Mouse (Mus musculus): Measurements from ENCODE around the gene 4930562C15Rik. TPM values are rescaled to one million over a fixed set of nuclear protein-coding genes. Genes with fewer than 3 reads are reported as not detected.

4930562C15Rik gene
- polyA plus RNA-seq, 1 experiment, result not detected

- Histone ChIP-seq H3K27me3 (replicated peaks; ENCODE audit: control insufficient read depth, insufficient read depth, low read length) (no peaks in the 10 kb centered on the region), H3K36me3 (ENCODE audit: control insufficient read depth, insufficient read depth, low read length) (no peaks in the 10 kb centered on the region), H3K4me1 (ENCODE audit: control insufficient read depth, insufficient read depth, low read length) (no peaks in the 10 kb centered on the region), H3K27ac (ENCODE audit: insufficient read depth, low read depth, low read length) (no peak overlapping the region), H3K4me3 (ENCODE audit: insufficient read depth, low read depth, low read length) (no peak overlapping the region)
- TF ChIP-seq POLR2A (IDR thresholded peaks at IDR 0.05; ENCODE audit: low read depth, low read length), result no peak
- TF ChIP-seq CTCF (conservative IDR thresholded peaks at IDR 0.05; ENCODE audit: insufficient read depth, insufficient read length, low read depth, low read length), result no peak
- no peak for DNase-seq
- 81% methylated on average over 3 of the region's 3 CpGs for WGBS
Observed at GRCm38 (mm10) chr16:4839552-4839951, 4.3 kb downstream of the 4930562C15Rik start.

GRCm38 (mm10) chr16:4840231-4840630 lies 5.0 kb downstream of the 4930562C15Rik start:
- no peak for TF ChIP-seq CTCF (conservative IDR thresholded peaks at IDR 0.05; ENCODE audit: insufficient read depth, insufficient read length, low read depth, low read length)
- no peak for TF ChIP-seq POLR2A (IDR thresholded peaks at IDR 0.05; ENCODE audit: low read depth, low read length)

GRCm38 (mm10) chr16:4847041-4847440 lies 11.8 kb downstream of the 4930562C15Rik start:
- H3K27me3 ChIP-seq (replicated peaks; ENCODE audit: control insufficient read depth, insufficient read depth, low read length), result no peaks in the 10 kb centered on the region
- DNase-seq, result no peak
- H3K27ac ChIP-seq (ENCODE audit: insufficient read depth, low read depth, low read length), result no peak overlapping the region
- no peak overlapping the region for H3K4me3 ChIP-seq (ENCODE audit: insufficient read depth, low read depth, low read length)
- no peaks in the 10 kb centered on the region for H3K4me1 ChIP-seq (ENCODE audit: control insufficient read depth, insufficient read depth, low read length)
- WGBS, result 74% methylated on average over 3 of the region's 3 CpGs
- H3K36me3 ChIP-seq (ENCODE audit: control insufficient read depth, insufficient read depth, low read length), result no peaks in the 10 kb centered on the region
- TF ChIP-seq CTCF (conservative IDR thresholded peaks at IDR 0.05; ENCODE audit: insufficient read depth, insufficient read length, low read depth, low read length), result no peak
- TF ChIP-seq POLR2A (IDR thresholded peaks at IDR 0.05; ENCODE audit: low read depth, low read length), result no peak

More at GRCm38 (mm10) chr16:4840231-4840630, 5.0 kb downstream of the 4930562C15Rik start:
- no peak overlapping the region for H3K27ac ChIP-seq (ENCODE audit: insufficient read depth, low read depth, low read length)
- no peak overlapping the region for H3K4me3 ChIP-seq (ENCODE audit: insufficient read depth, low read depth, low read length)
- no peaks in the 10 kb centered on the region for H3K4me1 ChIP-seq (ENCODE audit: control insufficient read depth, insufficient read depth, low read length)
- H3K27me3 ChIP-seq (replicated peaks; ENCODE audit: control insufficient read depth, insufficient read depth, low read length), result no peaks in the 10 kb centered on the region
- no peak for DNase-seq
- 81% methylated on average over 8 of the region's 8 CpGs for WGBS
- no peaks in the 10 kb centered on the region for H3K36me3 ChIP-seq (ENCODE audit: control insufficient read depth, insufficient read depth, low read length)

GRCm38 (mm10) chr16:4848090-4848489 lies 12.9 kb downstream of the 4930562C15Rik start:
- Histone ChIP-seq H3K4me3 (ENCODE audit: insufficient read depth, low read depth, low read length) (no peak overlapping the region), H3K27ac (ENCODE audit: insufficient read depth, low read depth, low read length) (no peak overlapping the region), H3K4me1 (ENCODE audit: control insufficient read depth, insufficient read depth, low read length) (no peaks in the 10 kb centered on the region), H3K27me3 (replicated peaks; ENCODE audit: control insufficient read depth, insufficient read depth, low read length) (no peaks in the 10 kb centered on the region), H3K36me3 (ENCODE audit: control insufficient read depth, insufficient read depth, low read length) (no peaks in the 10 kb centered on the region)
- 83% methylated on average over 2 of the region's 2 CpGs for WGBS
- no peak for TF ChIP-seq POLR2A (IDR thresholded peaks at IDR 0.05; ENCODE audit: low read depth, low read length)
- no peak for TF ChIP-seq CTCF (conservative IDR thresholded peaks at IDR 0.05; ENCODE audit: insufficient read depth, insufficient read length, low read depth, low read length)
- DNase-seq, result no peak

GRCm38 (mm10) chr16:4850361-4850760 lies 15.1 kb downstream of the 4930562C15Rik start:
- no peak for DNase-seq
- no peak overlapping the region for H3K27ac ChIP-seq (ENCODE audit: insufficient read depth, low read depth, low read length)
- 75% methylated on average over 7 of the region's 7 CpGs for WGBS
- TF ChIP-seq CTCF (conservative IDR thresholded peaks at IDR 0.05; ENCODE audit: insufficient read depth, insufficient read length, low read depth, low read length) (no peak), POLR2A (IDR thresholded peaks at IDR 0.05; ENCODE audit: low read depth, low read length) (no peak)
- no peaks in the 10 kb centered on the region for H3K27me3 ChIP-seq (replicated peaks; ENCODE audit: control insufficient read depth, insufficient read depth, low read length)
- no peak overlapping the region for H3K4me3 ChIP-seq (ENCODE audit: insufficient read depth, low read depth, low read length)
- H3K4me1 ChIP-seq (ENCODE audit: control insufficient read depth, insufficient read depth, low read length), result no peaks in the 10 kb centered on the region
- H3K36me3 ChIP-seq (ENCODE audit: control insufficient read depth, insufficient read depth, low read length), result no peaks in the 10 kb centered on the region

- H3K27ac ChIP-seq (ENCODE audit: insufficient read depth, low read depth, low read length), result no peak overlapping the region
- WGBS, result 75% methylated on average over 5 of the region's 5 CpGs
Observed at GRCm38 (mm10) chr16:4850938-4851628, 15.9 kb downstream of the 4930562C15Rik start.

GRCm38 (mm10) chr16:4855046-4855650 lies 19.9 kb downstream of the 4930562C15Rik start:
- no peaks in the 10 kb centered on the region for H3K4me1 ChIP-seq (ENCODE audit: control insufficient read depth, insufficient read depth, low read length)
- no peak for DNase-seq
- 58% methylated on average over 5 of the region's 5 CpGs for WGBS
- H3K36me3 ChIP-seq (ENCODE audit: control insufficient read depth, insufficient read depth, low read length), result no peaks in the 10 kb centered on the region
- H3K27me3 ChIP-seq (replicated peaks; ENCODE audit: control insufficient read depth, insufficient read depth, low read length), result no peaks in the 10 kb centered on the region
- no peak overlapping the region for H3K4me3 ChIP-seq (ENCODE audit: insufficient read depth, low read depth, low read length)
- no peak overlapping the region for H3K27ac ChIP-seq (ENCODE audit: insufficient read depth, low read depth, low read length)
- TF ChIP-seq CTCF (conservative IDR thresholded peaks at IDR 0.05; ENCODE audit: insufficient read depth, insufficient read length, low read depth, low read length) (no peak), POLR2A (IDR thresholded peaks at IDR 0.05; ENCODE audit: low read depth, low read length) (no peak)

More at GRCm38 (mm10) chr16:4850938-4851628, 15.9 kb downstream of the 4930562C15Rik start:
- H3K4me3 ChIP-seq (ENCODE audit: insufficient read depth, low read depth, low read length), result no peak overlapping the region
- TF ChIP-seq CTCF (conservative IDR thresholded peaks at IDR 0.05; ENCODE audit: insufficient read depth, insufficient read length, low read depth, low read length) (no peak), POLR2A (IDR thresholded peaks at IDR 0.05; ENCODE audit: low read depth, low read length) (no peak)
- no peaks in the 10 kb centered on the region for H3K36me3 ChIP-seq (ENCODE audit: control insufficient read depth, insufficient read depth, low read length)
- DNase-seq, result no peak
- no peaks in the 10 kb centered on the region for H3K4me1 ChIP-seq (ENCODE audit: control insufficient read depth, insufficient read depth, low read length)
- H3K27me3 ChIP-seq (replicated peaks; ENCODE audit: control insufficient read depth, insufficient read depth, low read length), result no peaks in the 10 kb centered on the region

All from kidney, adult 2 months (tissue).